Mouse (Mus musculus): ENCODE results near the gene Man2b1. TPM values are rescaled to one million over a fixed set of nuclear protein-coding genes. Genes with fewer than 3 reads are reported as not detected.

Man2b1 gene
- 35.7 and 39.5 TPM in 2 replicates for polyA plus RNA-seq (2015; fragmentation: Nextera tagmentation; extraction: Ambion mirVana)

- Histone ChIP-seq H3K27ac (replicated peaks) (peak within 1 kb of the TSS; percentile 65), H3K4me2 (replicated peaks) (peak within 1 kb of the TSS; percentile 88)
- ATAC-seq (ENCODE audit: insufficient number of reproducible peaks, low FRiP score, low TSS enrichment, low read depth) = peak; percentile 88
Measured at GRCm38 (mm10) chr8:85083108-85083813, at the start of gene Man2b1. Gene Man2b1 (plus strand): TSS chr8:85083270.

DNA sequence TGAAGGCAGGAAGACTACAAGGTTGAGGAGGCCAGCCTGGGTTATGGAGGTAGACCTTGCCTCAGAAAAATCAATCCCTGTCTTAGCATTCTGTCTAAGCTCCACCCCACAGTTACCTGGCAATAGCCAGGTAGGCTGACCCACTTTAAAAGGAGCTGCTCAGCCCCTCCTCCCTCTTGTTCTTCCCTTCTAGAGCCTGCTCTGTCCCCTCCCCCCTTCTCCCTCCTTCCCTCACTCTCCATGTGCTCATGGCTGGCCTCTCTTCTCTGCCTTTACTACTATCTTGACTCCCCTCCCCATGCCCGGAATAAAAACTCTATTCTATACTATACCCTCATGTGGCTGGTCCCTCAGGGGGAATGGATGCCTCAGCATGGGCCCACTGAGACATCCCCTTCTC, 49.2 kb upstream of the Man2b1 start:
- Histone ChIP-seq H3K27me3 (no peaks in the 10 kb centered on the region), H3K4me3 (replicated peaks) (no peak overlapping the region), H3K9me3 (replicated peaks) (no peaks in the 10 kb centered on the region), H3K9ac (no peak overlapping the region), H3K27ac (replicated peaks) (0 out of 2 replicates have a peak overlapping the region, but pooled peaks have one; percentile 28), H3K36me3 (peaks cover 46% of the 10 kb centered on the region), H3K4me2 (replicated peaks) (no peak overlapping the region), H3K4me1 (peaks cover 27% of the 10 kb centered on the region)
- 52% methylated on average over 1 of the region's 1 CpGs for WGBS
- no peak for ATAC-seq (ENCODE audit: insufficient number of reproducible peaks, low FRiP score, low TSS enrichment, low read depth)

More at GRCm38 (mm10) chr8:85083108-85083813, at the start of gene Man2b1:
- peaks cover 25% of the 10 kb centered on the region for H3K36me3 ChIP-seq
- peak within 1 kb of the TSS; percentile 62 for H3K9ac ChIP-seq
- WGBS = under 1% methylated on average over 30 of the region's 30 CpGs
- H3K4me3 ChIP-seq (replicated peaks) = peak within 1 kb of the TSS; percentile 71
- no peaks in the 10 kb centered on the region for H3K27me3 ChIP-seq
- peaks cover 32% of the 10 kb centered on the region for H3K4me1 ChIP-seq
- H3K9me3 ChIP-seq (replicated peaks) = no peaks in the 10 kb centered on the region

GRCm38 (mm10) chr8:85034764-85035163, 48.3 kb upstream of the Man2b1 start:
- 3% methylated on average over 13 of the region's 13 CpGs for WGBS
- H3K27ac ChIP-seq (replicated peaks) = peak overlapping the region; percentile 100
- ATAC-seq (ENCODE audit: insufficient number of reproducible peaks, low FRiP score, low TSS enrichment, low read depth) = no peak

GRCm38 (mm10) chr8:85035165-85035727, 47.8 kb upstream of the Man2b1 start:
- H3K4me2 ChIP-seq (replicated peaks) = peak overlapping the region; percentile 87
- peaks cover 35% of the 10 kb centered on the region for H3K36me3 ChIP-seq
- peak overlapping the region; percentile 100 for H3K27ac ChIP-seq (replicated peaks)
- H3K9ac ChIP-seq = peak overlapping the region; percentile 66
- H3K4me3 ChIP-seq (replicated peaks) = peak overlapping the region; percentile 82
- ATAC-seq (ENCODE audit: insufficient number of reproducible peaks, low FRiP score, low TSS enrichment, low read depth) = no peak
- peaks cover 26% of the 10 kb centered on the region for H3K4me1 ChIP-seq
- H3K9me3 ChIP-seq (replicated peaks) = no peaks in the 10 kb centered on the region
- 4% methylated on average over 12 of the region's 12 CpGs for WGBS
- no peaks in the 10 kb centered on the region for H3K27me3 ChIP-seq

More at GRCm38 (mm10) chr8:85034764-85035163, 48.3 kb upstream of the Man2b1 start:
- no peaks in the 10 kb centered on the region for H3K9me3 ChIP-seq (replicated peaks)
- peak overlapping the region; percentile 87 for H3K4me2 ChIP-seq (replicated peaks)
- H3K27me3 ChIP-seq = no peaks in the 10 kb centered on the region
- peak overlapping the region; percentile 82 for H3K4me3 ChIP-seq (replicated peaks)
- 0 out of 2 replicates have a peak overlapping the region, but pooled peaks have one; percentile 66 for H3K9ac ChIP-seq
- H3K4me1 ChIP-seq = peaks cover 26% of the 10 kb centered on the region
- H3K36me3 ChIP-seq = peaks cover 39% of the 10 kb centered on the region

DNA sequence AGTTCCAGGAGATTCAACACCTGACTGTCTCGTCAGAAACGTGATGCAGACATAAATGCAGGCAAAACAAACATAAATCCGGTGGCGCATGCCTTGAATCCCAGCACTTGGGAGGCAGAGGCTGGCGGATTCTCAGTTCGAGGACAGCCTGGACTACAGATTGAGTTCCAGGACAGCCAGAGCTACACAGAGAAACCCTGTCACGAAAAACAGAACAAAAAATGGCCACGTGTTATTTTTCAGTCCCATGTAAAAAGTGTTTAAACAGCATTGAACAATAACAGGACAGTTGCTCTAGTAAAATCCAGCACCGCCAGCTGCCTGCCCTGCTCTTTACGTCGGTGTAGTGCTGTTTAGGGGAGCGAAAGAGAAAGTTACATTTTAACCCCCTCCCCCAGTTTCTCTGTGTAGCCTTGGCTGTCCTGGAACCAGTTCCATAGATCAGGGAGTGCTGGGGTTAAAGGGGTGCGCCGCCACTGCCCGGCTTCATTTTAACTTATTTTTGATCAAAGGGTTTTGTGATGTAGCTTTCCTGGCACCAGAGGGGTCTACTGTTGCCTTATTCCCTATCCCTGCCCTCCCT, 47.3 kb upstream of the Man2b1 start:
- WGBS = under 1% methylated on average over 15 of the region's 15 CpGs
- Histone ChIP-seq H3K4me1 (peaks cover 26% of the 10 kb centered on the region), H3K4me2 (replicated peaks) (peak overlapping the region; percentile 87), H3K27me3 (no peaks in the 10 kb centered on the region), H3K36me3 (peaks cover 36% of the 10 kb centered on the region), H3K27ac (replicated peaks) (peak overlapping the region; percentile 100), H3K4me3 (replicated peaks) (peak overlapping the region; percentile 82), H3K9ac (peak overlapping the region; percentile 66), H3K9me3 (replicated peaks) (no peaks in the 10 kb centered on the region)
- ATAC-seq (ENCODE audit: insufficient number of reproducible peaks, low FRiP score, low TSS enrichment, low read depth) = 0 out of 2 replicates have a peak, but pooled peaks have one; percentile 2

GRCm38 (mm10) chr8:85036381-85036717, 46.7 kb upstream of the Man2b1 start:
- peak overlapping the region; percentile 66 for H3K9ac ChIP-seq
- peak overlapping the region; percentile 100 for H3K27ac ChIP-seq (replicated peaks)
- peaks cover 28% of the 10 kb centered on the region for H3K4me1 ChIP-seq
- H3K36me3 ChIP-seq = peaks cover 37% of the 10 kb centered on the region
- WGBS = under 1% methylated on average over 9 of the region's 9 CpGs
- H3K4me2 ChIP-seq (replicated peaks) = peak overlapping the region; percentile 87
- no peaks in the 10 kb centered on the region for H3K9me3 ChIP-seq (replicated peaks)
- ATAC-seq (ENCODE audit: insufficient number of reproducible peaks, low FRiP score, low TSS enrichment, low read depth) = peak; percentile 9; the same call in 1 of the 2 replicates
- H3K27me3 ChIP-seq = no peaks in the 10 kb centered on the region
- peak overlapping the region; percentile 82 for H3K4me3 ChIP-seq (replicated peaks)

GRCm38 (mm10) chr8:85036718-85037365, 46.2 kb upstream of the Man2b1 start, which contains the start of gene Tnpo2:
Gene Tnpo2 (plus strand): TSS chr8:85036915.
- under 1% methylated on average over 58 of the region's 59 CpGs for WGBS
- H3K27me3 ChIP-seq = no peaks in the 10 kb centered on the region
- H3K4me2 ChIP-seq (replicated peaks) = peak within 1 kb of the TSS; percentile 87
- no peaks in the 10 kb centered on the region for H3K9me3 ChIP-seq (replicated peaks)
- peak; percentile 92 for ATAC-seq (ENCODE audit: insufficient number of reproducible peaks, low FRiP score, low TSS enrichment, low read depth)
- peak within 1 kb of the TSS; percentile 89 for H3K9ac ChIP-seq
- peak within 1 kb of the TSS; percentile 82 for H3K4me3 ChIP-seq (replicated peaks)
- peak within 1 kb of the TSS; percentile 100 for H3K27ac ChIP-seq (replicated peaks)
- peaks cover 29% of the 10 kb centered on the region for H3K4me1 ChIP-seq
- peaks cover 37% of the 10 kb centered on the region for H3K36me3 ChIP-seq

GRCm38 (mm10) chr8:85037366-85037680, 45.7 kb upstream of the Man2b1 start:
- Histone ChIP-seq H3K27me3 (no peaks in the 10 kb centered on the region), H3K36me3 (peaks cover 35% of the 10 kb centered on the region), H3K9ac (peak overlapping the region; percentile 89), H3K4me1 (peaks cover 29% of the 10 kb centered on the region), H3K27ac (replicated peaks) (peak overlapping the region; percentile 100), H3K4me2 (replicated peaks) (peak overlapping the region; percentile 87), H3K9me3 (replicated peaks) (no peaks in the 10 kb centered on the region), H3K4me3 (replicated peaks) (peak overlapping the region; percentile 82)
- ATAC-seq (ENCODE audit: insufficient number of reproducible peaks, low FRiP score, low TSS enrichment, low read depth) = peak; percentile 68
- WGBS = 1% methylated on average over 14 of the region's 14 CpGs

DNA sequence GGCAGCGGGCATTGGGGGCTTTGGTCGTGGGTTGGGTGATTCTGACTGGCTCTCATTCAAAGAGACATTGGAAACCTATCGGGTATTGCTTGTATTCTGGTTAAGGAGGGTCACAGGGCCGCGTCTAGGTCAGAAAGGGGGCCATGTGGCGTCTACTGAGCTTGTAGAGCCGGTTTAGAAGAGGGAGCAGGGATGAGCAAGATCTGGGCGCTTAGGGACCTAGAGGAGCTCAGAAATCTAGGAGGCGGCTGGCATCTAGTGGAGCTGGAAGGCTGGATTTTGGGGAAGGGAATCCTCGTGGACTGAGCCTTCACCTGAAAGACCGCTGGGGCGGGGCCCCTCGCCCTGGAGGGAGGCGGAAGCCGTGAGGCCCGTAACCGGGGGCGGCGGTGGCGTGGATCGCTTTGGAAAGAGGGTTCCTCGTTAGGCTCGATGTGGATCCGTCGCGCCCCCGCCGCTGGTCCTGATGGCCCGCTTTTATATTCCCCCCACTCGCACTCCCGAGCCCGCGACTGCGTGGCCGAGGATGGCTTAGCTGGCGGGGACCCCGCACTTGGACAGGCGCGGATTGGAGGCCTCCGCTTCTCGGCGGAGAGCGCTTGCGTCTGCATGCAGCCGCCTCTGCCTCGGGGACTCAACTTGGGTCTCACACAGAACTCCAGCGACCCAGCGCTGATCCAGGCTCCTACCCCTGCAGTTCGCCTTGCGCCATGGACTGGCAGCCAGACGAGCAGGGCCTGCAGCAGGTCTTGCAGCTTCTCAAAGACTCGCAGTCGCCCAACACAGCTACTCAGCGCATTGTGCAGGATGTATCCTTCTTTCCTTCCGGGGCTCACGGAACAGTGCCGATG, 45.2 kb upstream of the Man2b1 start:
- H3K9ac ChIP-seq = peak overlapping the region; percentile 89
- H3K36me3 ChIP-seq = peaks cover 31% of the 10 kb centered on the region
- no peaks in the 10 kb centered on the region for H3K9me3 ChIP-seq (replicated peaks)
- no peak for ATAC-seq (ENCODE audit: insufficient number of reproducible peaks, low FRiP score, low TSS enrichment, low read depth)
- peak overlapping the region; percentile 82 for H3K4me3 ChIP-seq (replicated peaks)
- peak overlapping the region; percentile 100 for H3K27ac ChIP-seq (replicated peaks)
- H3K4me2 ChIP-seq (replicated peaks) = peak overlapping the region; percentile 87
- WGBS = under 1% methylated on average over 57 of the region's 57 CpGs
- H3K4me1 ChIP-seq = peaks cover 29% of the 10 kb centered on the region
- no peaks in the 10 kb centered on the region for H3K27me3 ChIP-seq

DNA sequence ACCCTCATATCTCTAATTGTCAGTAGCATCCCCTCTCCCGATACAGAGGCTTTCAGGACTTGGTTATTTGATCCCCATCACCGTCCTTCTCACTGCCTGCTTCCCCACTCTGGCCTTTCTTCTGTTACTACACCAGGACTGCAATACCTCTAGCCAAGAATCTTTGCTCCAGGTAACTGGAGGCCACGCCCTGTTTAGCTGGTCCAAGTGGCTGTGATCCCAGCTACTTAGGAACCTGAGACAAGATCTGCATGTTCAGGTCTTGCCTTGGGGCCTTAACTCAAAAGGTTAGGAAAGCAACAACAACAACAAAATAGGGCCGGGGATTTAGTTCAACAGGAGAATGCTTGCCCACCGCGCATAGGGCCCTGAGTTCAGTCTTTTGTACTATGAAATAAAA, 39.5 kb upstream of the Man2b1 start:
- 79% methylated on average over 6 of the region's 6 CpGs for WGBS

More for the DNA sequence above, 39.5 kb upstream of the Man2b1 start:
- Histone ChIP-seq H3K27ac (replicated peaks) (no peak overlapping the region), H3K4me1 (peaks cover 10% of the 10 kb centered on the region), H3K4me3 (replicated peaks) (no peak overlapping the region), H3K9me3 (replicated peaks) (no peaks in the 10 kb centered on the region), H3K27me3 (no peaks in the 10 kb centered on the region), H3K36me3 (peaks cover 78% of the 10 kb centered on the region), H3K9ac (no peak overlapping the region), H3K4me2 (replicated peaks) (no peak overlapping the region)
- ATAC-seq (ENCODE audit: insufficient number of reproducible peaks, low FRiP score, low TSS enrichment, low read depth) = no peak

Measured in embryonic facial prominence, embryonic 15.5 days (tissue).